Mouse (Mus musculus) hindbrain, postnatal 0 days (tissue): ENCODE measurements at regions not wholly inside any gene's neighbourhood (a gene's known extent, or its start where the extent isn't known, plus 50 kb on each side); places are given as distances from the start of the nearest gene placed in this dataset.

Experiments used
- ATAC-seq: fragments of 200-750 bp; cut with Nextera tagmentation; 2 replicates; pipeline ENCODE4 v1.8.0; 2017; ENCODE audit warnings: mild to moderate bottlenecking, moderate TSS enrichment, moderate library complexity
- DNase-seq: peaks from one replicate; pipeline ENCODE4 v3.0.0-alpha.2; 2015; ENCODE audit warnings: low spot score
- H3K27ac ChIP-seq: fragments of 300-500 bp; sonication (generic); 2 replicates; pipeline ENCODE4 v1.5.1; 2014; ENCODE audit warnings: mild to moderate bottlenecking
- H3K27me3 ChIP-seq: fragments of 300-500 bp; sonication (generic); 2 replicates; pipeline ENCODE4 v1.6.1; 2014; ENCODE audit warnings: low read length, mixed read lengths; ENCODE audit not compliant: insufficient read depth
- H3K36me3 ChIP-seq: fragments of 300-500 bp; sonication (generic); 2 replicates; pipeline ENCODE4 v1.6.1; 2014; ENCODE audit warnings: low read length, mixed read lengths; ENCODE audit not compliant: insufficient read depth
- H3K4me1 ChIP-seq: fragments of 300-500 bp; sonication (generic); 2 replicates; pipeline ENCODE4 v1.6.1; 2014; ENCODE audit warnings: antibody characterized with exemption, low read length, mixed read lengths; ENCODE audit not compliant: insufficient read depth
- H3K4me2 ChIP-seq: fragments of 300-500 bp; sonication (generic); 2 replicates; pipeline ENCODE4 v1.6.1; 2014; ENCODE audit warnings: low read depth, mild to moderate bottlenecking, low read length, moderate library complexity, mixed read lengths
- H3K4me3 ChIP-seq: fragments of 300-500 bp; sonication (generic); 2 replicates; pipeline ENCODE4 v1.5.1; 2014; ENCODE audit warnings: low read length
- H3K9ac ChIP-seq: fragments of 300-500 bp; sonication (generic); replicated peaks from 2 replicates; pipeline ENCODE4 v1.6.1; 2014; ENCODE audit warnings: mild to moderate bottlenecking, low read length, moderate library complexity, mixed read lengths
- H3K9me3 ChIP-seq: fragments of 300-500 bp; sonication (generic); 2 replicates; pipeline ENCODE4 v1.6.1; 2016; ENCODE audit warnings: low read length, mixed read lengths
- CTCF ChIP-seq: IDR thresholded peaks from 2 replicates; pipeline ENCODE4 v1.5.1; 2016; ENCODE audit warnings: antibody characterized with exemption, control low read depth, low read depth
- WGBS: fragments of 180-500 bp; shearing (Covaris S2); extraction: QIAGEN DNeasy Blood & Tissue Kit; methylation state at CpG from one replicate; pipeline ENCODE4 v1.1.7; 2014; 5-methylcytosine and 5-hydroxymethylcytosine counted together

DNA sequence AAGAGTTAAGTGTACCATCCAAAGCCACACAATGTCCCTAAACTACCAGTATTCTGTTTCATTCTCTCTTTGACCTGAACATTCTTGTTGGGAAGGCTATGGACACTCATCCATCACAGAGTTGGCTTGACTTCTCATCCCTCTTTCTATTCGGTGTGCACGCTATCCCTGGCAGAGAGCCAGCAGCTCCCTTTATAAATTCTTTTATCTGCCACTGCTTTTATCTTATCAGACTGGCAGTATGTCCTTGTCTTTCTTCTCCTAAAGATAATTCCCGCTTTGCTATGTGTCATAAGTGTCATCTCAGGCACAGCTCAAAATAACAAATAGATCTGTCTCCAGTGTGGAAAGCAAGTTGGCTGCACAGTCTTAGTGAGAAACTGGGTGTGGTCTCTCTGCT lies 106.6 kb upstream of the Lipc start:
- H3K4me2 ChIP-seq = no peak overlapping the region
- DNase-seq (no peak), ATAC-seq (no peak)
- H3K9me3 ChIP-seq = no peaks in the 10 kb centered on the region
- TF ChIP-seq CTCF = no peak
- H3K27ac ChIP-seq = no peak overlapping the region
- H3K27me3 ChIP-seq = no peaks in the 10 kb centered on the region
- H3K4me3 ChIP-seq = no peak overlapping the region
- H3K36me3 ChIP-seq = no peaks in the 10 kb centered on the region
- H3K4me1 ChIP-seq = no peaks in the 10 kb centered on the region
- H3K9ac ChIP-seq = no peak overlapping the region
- 46% methylated on average over 3 of the region's 3 CpGs for WGBS

DNA sequence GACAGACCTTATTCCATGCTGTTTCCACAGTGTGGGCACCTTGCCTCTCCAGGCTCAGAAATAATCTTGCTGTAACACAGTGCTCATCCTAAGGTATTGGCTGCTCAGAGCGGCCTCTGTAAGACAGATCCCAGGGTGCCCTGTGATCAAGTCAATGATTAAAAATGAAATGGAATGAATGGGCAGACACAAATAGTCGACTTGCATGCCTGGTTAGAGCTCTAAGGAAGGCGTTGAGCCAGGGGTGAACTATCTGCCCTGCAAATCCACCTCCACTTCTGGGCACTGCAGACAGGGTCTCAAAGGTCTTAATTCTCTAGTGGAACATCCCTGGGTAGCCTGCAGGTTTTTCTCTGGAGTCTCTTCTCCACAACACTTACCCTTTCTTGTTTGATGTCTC lies 104.8 kb upstream of the Lipc start:
- no peak for ATAC-seq
- Histone ChIP-seq H3K4me1 (no peaks in the 10 kb centered on the region), H3K9me3 (no peaks in the 10 kb centered on the region), H3K4me2 (no peak overlapping the region), H3K27ac (no peak overlapping the region), H3K27me3 (no peaks in the 10 kb centered on the region), H3K9ac (no peak overlapping the region), H3K36me3 (no peaks in the 10 kb centered on the region), H3K4me3 (no peak overlapping the region)
- no peak for DNase-seq
- TF ChIP-seq CTCF = no peak
- 63% methylated on average over 3 of the region's 3 CpGs for WGBS

DNA sequence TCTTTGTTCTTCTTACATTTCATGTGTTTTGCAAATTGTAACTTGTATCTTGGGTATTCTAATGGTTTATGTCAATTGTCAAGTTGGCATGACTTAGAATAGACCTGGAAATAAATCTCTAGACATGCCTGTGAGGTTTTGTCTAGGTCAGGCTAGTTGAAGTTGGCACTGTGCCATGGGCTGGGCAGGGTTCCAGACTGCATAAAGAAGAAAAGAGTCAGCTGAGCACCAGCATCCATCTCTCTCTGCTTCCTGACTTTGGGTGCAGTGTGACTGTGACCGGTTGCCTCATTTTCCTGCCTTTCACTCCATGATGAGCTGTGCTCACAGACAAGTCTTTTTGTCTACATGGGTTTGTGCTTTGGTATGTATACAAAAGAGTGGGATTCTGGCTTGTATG lies 91.9 kb upstream of the Lipc start:
- Histone ChIP-seq H3K27me3 (no peaks in the 10 kb centered on the region), H3K4me2 (no peak overlapping the region), H3K9ac (no peak overlapping the region), H3K27ac (no peak overlapping the region), H3K4me3 (no peak overlapping the region), H3K9me3 (no peaks in the 10 kb centered on the region), H3K4me1 (no peaks in the 10 kb centered on the region), H3K36me3 (no peaks in the 10 kb centered on the region)
- TF ChIP-seq CTCF = no peak
- DNase-seq = peak; percentile 65
- no peak for ATAC-seq
- WGBS = 41% methylated on average over 1 of the region's 1 CpGs

DNA sequence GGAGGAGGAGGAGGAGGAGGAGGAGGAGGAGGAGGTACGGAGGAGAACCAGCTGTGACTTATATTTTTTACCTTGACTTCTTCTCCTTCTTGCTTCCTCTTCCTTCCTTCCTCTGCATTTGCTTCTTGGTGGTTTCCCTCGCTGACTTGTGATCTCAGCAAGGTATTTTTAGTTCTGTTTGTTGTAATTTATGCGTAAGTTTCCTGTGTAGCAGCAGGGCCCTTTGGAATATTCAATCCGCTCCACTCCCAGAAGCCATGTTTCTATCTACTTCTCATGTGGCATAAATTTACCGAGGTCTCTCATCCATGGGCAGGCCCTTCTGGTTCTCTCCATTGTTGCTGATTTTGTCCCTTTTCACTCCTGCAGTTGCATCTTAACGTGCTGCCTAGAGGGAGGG lies 83.3 kb upstream of the Lipc start:
- no peak overlapping the region for H3K4me3 ChIP-seq
- no peak for DNase-seq
- WGBS = 64% methylated on average over 6 of the region's 6 CpGs
- ATAC-seq = no peak
- no peak overlapping the region for H3K4me2 ChIP-seq
- H3K36me3 ChIP-seq = no peaks in the 10 kb centered on the region
- H3K27me3 ChIP-seq = no peaks in the 10 kb centered on the region
- no peaks in the 10 kb centered on the region for H3K4me1 ChIP-seq
- H3K27ac ChIP-seq = no peak overlapping the region
- no peak for TF ChIP-seq CTCF
- H3K9me3 ChIP-seq = no peaks in the 10 kb centered on the region; the same call in 1 of the 2 replicates
- H3K9ac ChIP-seq = no peak overlapping the region

DNA sequence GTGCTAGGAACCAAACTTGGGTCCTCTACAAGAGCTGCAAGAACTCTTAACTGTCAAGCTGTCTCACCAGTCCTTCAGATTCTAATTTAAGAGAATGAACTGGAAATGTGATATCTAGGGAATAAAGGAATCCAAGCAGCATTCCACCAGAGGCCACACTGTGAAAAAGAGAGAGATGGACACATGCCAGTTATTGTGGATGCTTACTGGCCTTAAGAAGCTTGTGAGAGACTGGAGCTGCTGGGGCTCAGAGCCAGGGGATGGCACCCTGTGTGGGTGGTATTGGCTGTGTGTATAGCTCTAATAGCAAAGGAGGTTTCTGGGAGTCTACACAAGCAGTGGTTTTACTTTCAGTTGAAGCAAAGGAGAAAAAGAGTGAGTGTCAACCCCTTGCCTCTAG lies 80.1 kb upstream of the Lipc start:
- H3K4me1 ChIP-seq = no peaks in the 10 kb centered on the region
- H3K4me2 ChIP-seq = no peak overlapping the region
- no peaks in the 10 kb centered on the region for H3K36me3 ChIP-seq
- no peaks in the 10 kb centered on the region; the same call in 1 of the 2 replicates for H3K9me3 ChIP-seq
- no peak overlapping the region for H3K27ac ChIP-seq
- H3K27me3 ChIP-seq = no peaks in the 10 kb centered on the region
- no peak for TF ChIP-seq CTCF
- no peak for DNase-seq
- ATAC-seq = no peak
- no peak overlapping the region for H3K4me3 ChIP-seq
- H3K9ac ChIP-seq = no peak overlapping the region

DNA sequence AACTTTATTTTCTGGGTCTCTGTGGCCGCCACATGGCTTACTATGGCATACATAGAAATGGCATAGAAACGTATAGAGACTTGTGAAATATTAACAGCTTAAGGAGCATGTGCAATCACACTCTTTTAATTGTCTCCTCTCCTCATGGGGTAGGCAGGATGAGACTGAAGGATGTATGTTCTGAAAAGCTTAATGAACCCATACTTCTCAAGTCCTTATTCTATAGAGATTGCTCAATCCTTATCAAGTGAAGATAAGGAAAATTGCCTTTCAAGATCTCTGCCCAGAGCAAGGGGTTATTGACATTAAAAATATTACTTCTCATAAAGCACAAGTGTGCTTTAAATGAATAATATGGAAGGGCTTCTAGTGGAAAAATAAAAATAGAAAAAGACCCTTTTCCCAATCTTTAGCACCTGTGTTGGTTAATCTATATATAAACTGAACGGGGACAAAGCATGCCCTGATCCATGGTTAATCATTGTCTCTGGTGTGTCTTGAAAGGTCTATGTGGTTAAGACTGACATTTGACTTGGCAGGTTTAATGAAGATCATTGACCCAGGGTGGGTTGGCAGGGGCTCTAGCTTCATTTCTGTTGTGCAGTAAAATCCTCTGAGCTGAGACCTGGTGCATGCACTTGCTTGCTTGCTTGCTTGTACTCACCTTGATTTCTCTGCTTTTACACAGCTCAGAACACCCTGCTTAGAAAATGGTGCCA lies 78.3 kb upstream of the Lipc start:
- 68% methylated on average over 3 of the region's 3 CpGs for WGBS
- Histone ChIP-seq H3K9ac (no peak overlapping the region), H3K4me3 (no peak overlapping the region), H3K27me3 (no peaks in the 10 kb centered on the region), H3K4me1 (no peaks in the 10 kb centered on the region), H3K27ac (no peak overlapping the region), H3K4me2 (no peak overlapping the region), H3K36me3 (no peaks in the 10 kb centered on the region), H3K9me3 (no peaks in the 10 kb centered on the region; the same call in 1 of the 2 replicates)
- ATAC-seq (no peak), DNase-seq (no peak)
- TF ChIP-seq CTCF = no peak

DNA sequence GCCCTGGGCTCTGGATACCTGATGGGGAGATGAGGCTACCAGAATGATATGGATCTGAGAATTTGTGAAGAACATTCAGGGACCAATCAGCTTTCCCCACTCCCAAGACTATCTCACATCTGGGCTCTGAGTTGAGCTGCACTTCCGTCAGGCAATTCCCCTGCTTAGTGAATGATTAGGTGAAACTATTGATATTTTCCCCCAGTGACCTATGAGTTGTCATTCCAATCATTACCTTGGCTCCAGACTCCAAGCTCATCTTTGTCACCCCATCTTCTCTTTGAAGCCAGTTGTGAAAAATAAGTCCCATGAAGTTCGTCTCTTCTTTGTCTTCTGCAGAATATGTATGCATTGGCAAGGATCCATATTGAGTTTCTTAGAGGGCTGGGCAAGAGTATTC lies 76.1 kb upstream of the Lipc start:
- ATAC-seq (no peak), DNase-seq (no peak)
- no peaks in the 10 kb centered on the region for H3K27me3 ChIP-seq
- H3K27ac ChIP-seq = no peak overlapping the region
- no peak overlapping the region for H3K4me3 ChIP-seq
- no peak overlapping the region for H3K4me2 ChIP-seq
- no peak overlapping the region for H3K9ac ChIP-seq
- no peaks in the 10 kb centered on the region for H3K36me3 ChIP-seq
- no peaks in the 10 kb centered on the region for H3K4me1 ChIP-seq
- H3K9me3 ChIP-seq = no peaks in the 10 kb centered on the region; the same call in 1 of the 2 replicates
- TF ChIP-seq CTCF = no peak
- 82% methylated on average over 2 of the region's 2 CpGs for WGBS
